Mouse (Mus musculus) activated CD4-positive, CD25-positive, alpha-beta regulatory T cell, adult 4 months (primary cell): ENCODE results near the gene Hcst. TPM values are rescaled to one million over a fixed set of nuclear protein-coding genes. Genes with fewer than 3 reads are reported as not detected.

Experiments used
- ATAC-seq: one replicate; pipeline ENCODE4 v1.8.0; 2017
- polyA plus RNA-seq, 2 experiments: library from polyadenylated mRNA; unstranded; fragments of 100-300 nt; shearing (Covaris generic); gene quantifications; one replicate each; pipeline ENCODE4 v1.2.1; 2017

Gene Hcst
- 100 to 1,000 TPM; 433 to 632 TPM for polyA plus RNA-seq

DNA sequence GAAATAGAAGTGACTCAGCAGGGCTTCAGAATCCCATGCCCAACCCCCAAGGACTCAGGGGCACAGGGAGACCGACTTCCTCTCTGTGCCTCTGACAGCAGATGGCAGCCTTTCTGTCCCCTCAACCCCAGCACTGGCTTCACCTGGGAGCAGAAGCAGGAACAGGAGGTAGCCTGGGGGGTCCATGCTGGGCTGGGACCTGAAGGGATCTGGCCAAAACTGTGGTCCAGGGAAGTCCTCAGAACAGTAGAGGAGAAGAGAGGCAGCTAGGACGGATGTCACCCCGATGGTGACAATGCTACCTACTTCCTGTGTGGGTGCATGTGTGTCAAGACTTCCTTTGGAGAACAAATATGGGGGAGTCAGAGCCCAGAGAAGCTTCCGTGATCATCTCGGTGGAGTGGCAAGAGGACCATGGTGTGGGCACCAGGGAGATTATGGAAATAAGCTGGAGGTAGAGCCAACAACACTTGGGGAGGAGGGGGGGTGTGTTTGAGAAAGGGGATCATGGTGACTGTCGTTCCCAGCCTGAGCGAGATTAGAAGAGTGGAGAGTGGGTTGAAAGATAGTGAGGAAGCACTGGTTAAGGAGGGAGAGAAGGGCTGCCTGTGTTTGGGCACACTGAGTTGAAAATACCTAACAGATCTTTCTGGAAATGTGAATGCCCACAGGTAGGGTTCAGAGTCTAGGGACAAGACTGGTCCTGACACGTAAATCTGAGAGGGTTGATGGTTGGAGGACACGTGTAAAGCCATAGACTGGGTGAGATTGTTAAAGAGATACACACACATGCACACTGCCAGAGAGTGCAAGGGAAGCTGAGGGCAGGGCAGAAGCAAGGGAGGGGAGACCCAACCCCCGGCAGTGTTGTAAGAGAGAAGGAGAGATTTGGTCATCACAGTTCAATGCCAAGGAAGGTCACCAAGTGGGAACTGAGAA lies at the start of gene Hcst:
Gene Hcst (minus strand): TSS at position 294 of the 939 bp plus-strand sequence.
- ATAC-seq: peak; percentile 40

DNA sequence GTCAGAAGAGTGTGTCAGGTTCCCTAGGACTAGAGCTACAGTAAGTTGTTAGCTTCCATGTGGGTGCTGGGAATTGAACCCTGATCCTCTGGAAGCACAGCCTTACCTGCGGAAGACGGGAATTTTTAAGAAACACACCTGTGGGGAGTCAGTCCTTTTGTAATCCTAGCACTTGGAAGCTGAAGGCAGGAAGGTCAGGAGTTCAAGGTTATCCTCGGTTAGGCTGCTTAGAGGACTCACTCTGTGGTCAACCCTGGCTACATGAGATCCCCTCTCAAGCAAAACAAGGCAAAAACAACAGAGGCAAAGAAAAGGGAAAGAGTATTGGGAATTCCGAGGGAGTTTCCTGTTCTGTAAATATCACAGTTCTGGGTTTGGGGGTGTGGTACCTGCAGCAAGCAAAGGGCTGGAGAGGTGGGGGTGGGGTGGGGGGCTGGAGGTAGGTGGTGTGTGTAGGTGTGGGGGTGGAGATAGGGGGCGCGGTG lies 45.2 kb upstream of the Hcst start:
- ATAC-seq: no peak

DNA sequence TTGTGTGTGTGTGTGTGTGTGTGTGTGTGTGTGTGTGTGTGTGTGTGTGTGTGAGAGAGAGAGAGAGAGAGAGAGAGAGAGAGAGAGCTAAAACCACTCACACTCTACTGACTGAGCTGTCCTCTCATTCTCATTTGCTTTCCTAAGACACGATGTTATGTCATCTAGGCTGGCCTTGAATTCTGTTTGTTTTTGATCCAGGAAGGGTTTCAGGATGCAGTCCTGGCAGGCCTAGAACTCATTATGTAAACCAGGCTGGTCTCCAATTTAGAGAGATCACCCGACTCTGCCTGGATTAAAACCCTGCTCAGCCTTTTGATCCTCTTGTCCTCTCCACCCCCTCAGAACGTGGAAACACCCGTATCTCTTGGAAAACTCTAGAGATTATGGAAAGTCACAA lies 44.3 kb upstream of the Hcst start:
- no peak for ATAC-seq

DNA sequence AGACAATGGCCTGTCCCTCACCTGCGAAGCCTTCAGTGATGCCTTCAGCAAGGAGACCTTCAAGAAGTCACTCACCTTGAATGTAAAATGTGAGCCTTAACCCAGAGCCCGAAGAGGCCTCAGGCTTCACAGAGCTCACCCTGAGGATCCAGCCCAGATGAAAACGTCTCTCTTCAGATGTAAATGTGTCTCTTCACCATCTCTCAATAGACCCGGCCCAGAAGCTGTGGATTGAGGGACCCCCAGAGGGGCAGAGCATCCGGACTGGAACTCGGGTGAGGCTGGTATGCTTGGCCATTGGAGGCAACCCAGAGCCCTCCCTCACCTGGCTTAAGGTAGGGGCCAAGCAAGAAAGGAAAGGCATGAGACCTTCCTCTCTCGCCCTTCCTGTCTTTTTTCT lies 43.9 kb upstream of the Hcst start:
- no peak for ATAC-seq

DNA sequence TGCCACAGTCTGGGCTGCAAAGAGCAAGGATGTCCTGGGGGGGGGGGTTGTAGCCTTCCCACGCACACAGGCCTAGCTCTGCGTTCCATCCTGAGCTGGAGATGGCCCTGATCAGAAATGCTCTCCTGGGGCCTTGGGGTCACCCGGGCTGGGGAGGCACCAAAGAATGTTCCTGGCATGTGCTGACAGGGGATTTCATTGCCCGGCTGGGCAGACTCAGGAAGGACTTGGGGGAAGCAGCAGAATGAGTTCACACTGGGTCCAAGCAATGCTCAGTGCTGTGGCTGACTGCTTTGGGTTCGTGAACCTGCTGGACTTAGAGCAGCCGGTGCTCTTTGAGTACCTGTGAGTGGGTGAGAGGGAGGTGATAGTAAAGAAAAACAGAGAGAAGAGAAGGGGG lies 39.8 kb upstream of the Hcst start:
- ATAC-seq: no peak

DNA sequence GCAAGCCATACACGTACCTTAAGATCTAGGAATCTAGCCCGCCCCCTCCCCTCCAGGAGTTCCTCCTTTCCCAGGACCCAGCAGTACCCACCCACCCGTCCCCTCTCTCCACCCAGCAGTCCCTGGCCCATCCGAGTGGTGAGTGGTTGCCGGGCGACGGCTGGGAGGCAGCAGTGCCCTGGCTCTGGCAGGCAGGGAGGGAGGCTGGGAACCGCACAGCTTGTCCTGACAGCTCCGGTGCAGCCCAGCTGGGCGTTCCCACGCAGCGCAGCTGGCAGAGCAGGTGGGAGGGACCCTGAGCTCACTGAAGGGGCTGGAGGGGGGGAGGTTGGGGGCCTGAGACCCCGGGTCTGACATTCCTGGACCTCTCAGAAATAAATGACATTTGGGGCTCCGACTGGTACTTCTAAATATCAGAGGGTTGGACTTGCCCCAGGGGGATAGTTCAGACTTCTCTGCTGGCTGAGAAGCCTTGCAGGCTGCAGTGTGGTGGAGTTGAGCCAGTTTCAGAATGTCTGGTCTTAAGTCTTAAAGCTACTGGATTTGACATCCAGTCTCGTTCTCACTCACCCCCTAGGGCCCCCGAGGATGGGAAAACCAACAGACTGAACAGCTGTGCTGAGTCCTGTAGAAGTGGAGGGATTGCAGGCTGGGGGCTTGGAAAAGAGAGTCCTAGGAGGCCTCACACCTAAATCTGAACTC lies 38.1 kb upstream of the Hcst start, which contains the start of the genes Kirrel2 and Nphs1:
Gene Kirrel2 (minus strand): TSS at position 62 of the 702 bp plus-strand sequence.
Gene Nphs1 (plus strand): TSS at position 687 of the 702 bp plus-strand sequence.
- no peak for ATAC-seq

DNA sequence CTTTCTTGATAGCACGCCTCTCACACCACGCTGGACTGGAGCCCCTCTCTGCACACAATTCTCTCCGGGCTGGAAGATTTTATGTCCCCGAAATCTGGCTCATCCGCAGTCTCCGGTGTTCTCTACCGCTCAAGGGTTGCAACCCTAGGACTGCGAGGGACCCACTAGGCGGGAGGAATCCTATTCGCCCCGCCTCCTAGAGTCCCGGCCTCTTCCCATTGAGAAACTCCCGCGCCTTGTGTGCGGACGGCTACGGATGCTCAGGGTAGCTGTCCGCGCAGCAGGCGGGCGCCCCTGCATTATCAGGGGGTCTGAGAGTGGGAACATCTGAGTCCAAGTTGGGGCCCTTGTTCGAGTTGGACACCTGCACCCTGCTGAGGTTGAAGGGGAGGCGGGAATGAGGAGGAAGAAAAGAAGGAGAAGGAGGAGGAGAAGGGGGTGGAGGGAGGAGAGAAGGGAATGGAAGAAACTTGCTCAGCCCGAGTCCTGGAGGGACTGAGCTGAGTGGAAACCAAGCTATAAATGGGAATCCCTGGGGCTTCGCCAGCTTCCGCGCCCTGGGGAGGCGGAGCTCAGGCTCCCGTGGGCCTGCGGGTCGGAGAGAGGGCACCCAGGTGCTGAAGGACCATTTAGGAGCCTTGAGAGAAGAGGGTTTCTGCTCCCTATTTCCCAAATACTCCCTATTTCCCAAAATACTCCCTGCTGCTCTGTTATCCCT lies 37.4 kb upstream of the Hcst start:
- ATAC-seq: no peak

DNA sequence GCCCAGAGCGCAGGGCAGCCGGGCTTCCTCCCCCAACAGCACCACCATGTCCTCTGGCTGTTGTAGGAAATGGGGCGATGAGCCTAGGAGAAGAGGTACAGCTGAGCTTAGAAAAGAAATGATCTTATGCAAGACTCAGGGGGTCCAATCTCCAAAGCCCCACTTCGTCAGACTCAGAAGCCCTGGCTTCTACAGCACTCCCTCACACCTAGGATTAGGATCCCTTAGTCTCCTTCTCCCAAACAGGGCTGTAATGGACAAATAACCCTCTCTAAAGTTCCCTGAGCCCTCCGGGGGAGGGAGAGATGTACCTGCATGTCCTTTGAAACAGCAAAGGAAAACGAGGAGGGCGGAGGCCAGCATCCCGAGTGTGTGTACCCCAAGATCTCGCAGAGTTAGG lies 36.8 kb upstream of the Hcst start:
- ATAC-seq: no peak

DNA sequence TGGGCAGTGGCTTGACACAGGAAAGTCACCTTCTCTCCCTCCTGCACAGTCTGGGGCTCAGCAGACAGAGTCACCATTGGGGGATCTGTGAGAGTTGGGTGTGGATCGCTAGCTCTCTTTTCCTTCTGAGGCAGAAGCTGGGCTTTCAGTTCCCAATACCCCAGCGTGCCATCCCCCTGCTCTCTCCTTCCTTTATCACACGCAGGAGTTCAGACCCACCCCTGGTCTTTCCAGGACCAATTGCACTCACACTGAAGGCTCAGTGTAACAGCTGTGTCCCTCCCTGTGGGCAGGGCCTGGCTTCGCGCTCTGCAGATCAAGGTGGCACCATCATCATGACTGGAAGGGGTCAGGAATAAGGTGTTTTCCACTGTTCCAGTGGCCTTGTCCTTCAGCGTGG lies 34.6 kb upstream of the Hcst start:
- ATAC-seq: no peak

DNA sequence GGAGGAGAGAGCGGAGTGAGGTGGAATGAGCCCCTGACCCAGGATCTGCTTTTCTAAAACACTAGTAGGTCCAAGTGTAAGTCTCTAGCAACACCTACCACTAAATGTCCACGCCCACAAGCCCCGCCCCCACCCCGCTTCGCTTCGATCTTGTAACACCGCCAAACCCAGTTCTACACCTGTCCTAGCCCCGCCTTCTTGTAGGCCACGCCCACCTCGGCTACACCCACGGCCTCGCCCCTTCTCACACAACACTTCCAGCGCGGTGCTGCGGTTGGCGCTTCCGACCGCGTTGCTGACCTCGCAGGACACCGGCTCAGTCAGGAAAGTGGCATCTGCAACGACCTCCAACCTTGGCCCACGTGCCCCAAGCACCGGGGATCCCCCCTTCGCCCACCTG lies 34.1 kb upstream of the Hcst start:
- peak; percentile 66 for ATAC-seq

DNA sequence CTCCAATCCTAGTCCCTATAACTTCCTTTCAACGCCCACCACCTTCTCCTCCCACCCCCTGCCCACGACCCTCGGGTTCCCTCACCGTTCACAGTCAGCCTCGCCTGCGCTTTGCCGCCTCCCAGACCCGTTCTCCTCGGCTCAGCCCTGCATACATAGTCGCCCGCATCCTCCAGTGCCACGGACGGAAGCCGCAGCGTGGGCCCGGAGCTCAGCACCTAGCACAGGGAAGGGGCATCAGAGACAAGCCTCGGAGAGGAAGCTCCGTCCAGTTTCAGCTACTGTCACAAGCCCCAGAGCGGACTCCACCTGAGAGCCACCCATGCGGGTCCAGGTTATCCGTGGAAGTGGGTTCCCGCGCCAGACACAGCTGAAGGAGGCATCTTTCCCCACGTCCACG lies 33.7 kb upstream of the Hcst start:
- ATAC-seq: no peak

DNA sequence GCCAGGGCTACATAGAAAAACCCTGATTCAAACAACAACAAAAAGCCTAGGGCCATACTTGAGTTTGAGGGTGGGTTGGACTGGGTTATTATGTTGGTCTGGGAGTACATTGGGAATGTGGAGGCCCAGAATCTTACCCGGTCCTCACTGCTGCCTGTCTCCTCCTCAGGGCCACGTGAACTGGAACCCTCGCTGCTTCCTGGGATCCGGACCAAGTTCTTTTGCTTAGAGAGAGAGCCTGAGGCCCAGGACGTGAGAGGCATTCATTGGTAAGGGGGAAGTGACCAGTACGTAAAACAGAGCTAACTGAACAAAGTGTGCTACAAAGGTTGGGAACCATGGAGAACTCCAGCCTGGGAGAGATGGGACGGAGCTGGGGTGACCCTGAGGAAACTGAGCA lies 30.6 kb upstream of the Hcst start:
- no peak for ATAC-seq

DNA sequence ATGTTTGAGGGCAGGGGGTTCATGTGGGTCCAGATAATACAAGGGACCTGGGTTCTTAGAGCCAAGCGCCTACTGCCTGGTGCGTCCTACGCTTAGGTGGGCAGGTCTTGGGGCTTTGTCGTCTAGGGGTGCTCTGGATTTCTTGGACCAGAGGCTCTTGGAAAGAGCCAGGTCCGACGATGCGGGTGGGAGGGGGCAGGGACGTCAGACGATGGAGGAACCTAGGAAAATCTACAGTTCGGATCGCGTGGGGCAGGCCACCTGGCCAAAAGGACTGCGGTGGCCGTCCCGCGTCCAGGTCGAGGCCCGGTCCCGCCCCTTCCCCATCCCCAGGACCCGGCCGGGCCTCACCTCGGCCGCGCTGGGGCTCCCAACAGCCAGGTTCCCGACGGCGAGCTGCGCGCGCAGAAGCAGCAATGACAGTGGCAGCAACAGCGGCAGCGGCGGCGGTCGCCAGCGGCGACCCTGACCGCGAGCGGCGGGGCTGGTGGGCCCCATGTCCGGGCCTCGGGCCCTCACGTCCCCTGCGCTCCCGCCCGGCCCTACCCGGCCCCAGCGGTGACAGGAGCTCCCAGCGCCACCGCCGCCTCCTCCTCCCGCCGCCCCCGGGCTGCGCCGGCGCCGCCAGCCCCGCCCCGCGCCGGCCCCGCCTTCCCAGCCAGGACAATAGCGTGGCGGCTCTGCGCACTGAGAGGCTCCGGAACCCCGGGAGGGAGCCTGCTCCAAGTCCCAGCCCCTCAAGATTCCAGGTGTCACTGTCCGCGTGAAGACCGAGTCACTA lies 25.5 kb upstream of the Hcst start, which contains the start of gene Aplp1:
Gene Aplp1 (minus strand): TSS at position 565 of the 781 bp plus-strand sequence.
- peak; percentile 55 for ATAC-seq

DNA sequence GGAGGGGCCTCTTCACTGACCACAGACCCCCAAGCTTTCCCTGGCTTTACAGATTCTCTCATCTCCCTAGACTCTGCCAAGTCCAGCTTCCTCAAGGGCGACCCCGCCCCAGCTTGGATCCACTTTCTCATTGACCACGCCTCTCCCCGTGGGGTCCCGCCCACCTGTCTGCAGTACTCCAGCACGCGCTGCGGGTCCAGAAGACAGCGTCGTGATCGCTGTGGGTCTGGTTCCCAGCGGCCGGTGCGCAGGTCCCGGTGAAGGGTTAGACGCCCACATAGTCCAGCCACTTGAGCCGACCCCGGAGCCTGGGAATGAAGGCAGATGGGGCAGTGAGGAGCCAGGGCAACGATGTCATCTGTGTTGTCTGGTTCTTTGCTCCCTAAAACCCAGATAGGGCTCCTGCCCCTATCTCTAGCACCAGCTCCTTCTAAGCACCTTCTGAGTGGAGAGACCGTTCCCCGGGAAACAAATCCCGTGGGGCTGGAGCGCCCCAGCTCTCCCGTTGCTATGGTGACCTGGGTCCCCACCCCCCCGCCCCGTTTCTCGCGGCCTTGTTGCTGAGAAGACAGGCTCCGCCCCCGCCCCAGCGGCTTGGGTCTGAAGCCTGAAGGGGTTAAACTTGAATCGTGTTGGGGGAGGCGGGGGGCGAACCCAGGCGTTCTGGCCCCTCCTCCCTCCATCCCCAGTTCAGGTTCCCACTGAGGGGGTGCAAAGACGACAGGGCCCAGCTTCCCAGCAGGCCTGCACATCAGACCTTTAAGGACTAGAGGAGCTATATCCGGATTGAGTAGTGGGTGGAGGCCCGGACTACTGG lies 24.7 kb upstream of the Hcst start:
- no peak for ATAC-seq

DNA sequence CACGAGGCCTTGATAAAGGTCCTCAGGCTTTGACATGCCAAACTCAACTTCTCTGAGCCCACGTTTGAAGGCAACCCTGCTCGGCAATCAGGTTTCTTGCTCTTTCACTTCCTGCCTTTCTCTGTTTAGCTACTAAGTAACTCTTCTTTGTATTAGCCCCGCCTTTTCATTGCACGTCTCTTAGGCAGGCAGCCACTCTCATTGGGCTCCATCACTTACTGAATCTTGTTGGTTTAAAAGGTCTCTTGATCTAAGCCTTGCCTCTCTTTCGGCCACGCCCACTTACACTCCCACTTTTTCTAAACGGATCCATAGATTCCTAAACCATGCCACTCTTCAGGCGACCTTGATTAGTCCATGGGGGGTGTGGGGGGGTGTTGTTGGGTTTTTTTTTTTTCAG lies 24.0 kb upstream of the Hcst start:
- ATAC-seq: peak; percentile 44

DNA sequence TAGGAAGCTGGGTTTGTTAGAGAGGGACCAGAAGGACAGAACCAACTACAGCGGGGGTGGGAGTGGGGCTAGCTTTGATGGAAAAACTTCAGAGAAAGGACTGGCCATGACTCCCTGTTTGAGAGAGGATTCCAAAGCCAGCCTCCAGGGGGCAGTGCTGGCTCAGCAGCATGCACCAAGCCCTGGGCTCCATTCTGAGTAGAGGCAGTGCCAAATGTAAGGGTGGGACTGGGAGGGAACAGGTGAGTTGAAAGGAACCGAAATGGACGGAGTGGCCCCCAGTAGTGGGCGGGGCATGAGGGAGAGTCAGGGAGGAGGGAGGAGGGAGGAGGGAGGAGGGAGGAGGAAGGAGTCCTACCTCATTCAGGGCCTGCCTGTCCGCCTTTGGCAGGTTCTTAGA lies 21.0 kb upstream of the Hcst start:
- peak; percentile 33 for ATAC-seq

DNA sequence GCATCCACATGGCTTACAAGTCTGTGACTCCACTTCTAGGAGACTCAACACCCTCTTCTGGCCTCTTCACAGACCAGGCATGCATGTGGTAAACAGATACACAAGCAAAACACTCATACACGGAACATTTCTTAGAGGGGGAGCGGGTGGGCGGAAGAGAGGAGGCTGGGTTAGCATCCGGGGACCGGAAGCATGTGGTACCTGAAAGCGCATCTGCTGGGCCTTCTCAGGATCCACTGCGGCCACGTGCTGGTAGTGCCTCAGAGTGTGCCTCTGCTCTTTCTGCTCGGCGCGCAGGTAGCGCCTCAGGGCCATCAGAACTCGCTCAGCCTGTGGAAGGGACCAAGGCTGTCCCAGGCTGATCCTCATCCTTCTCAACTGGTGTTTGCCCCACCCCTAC lies 20.1 kb upstream of the Hcst start:
- peak; percentile 41 for ATAC-seq

DNA sequence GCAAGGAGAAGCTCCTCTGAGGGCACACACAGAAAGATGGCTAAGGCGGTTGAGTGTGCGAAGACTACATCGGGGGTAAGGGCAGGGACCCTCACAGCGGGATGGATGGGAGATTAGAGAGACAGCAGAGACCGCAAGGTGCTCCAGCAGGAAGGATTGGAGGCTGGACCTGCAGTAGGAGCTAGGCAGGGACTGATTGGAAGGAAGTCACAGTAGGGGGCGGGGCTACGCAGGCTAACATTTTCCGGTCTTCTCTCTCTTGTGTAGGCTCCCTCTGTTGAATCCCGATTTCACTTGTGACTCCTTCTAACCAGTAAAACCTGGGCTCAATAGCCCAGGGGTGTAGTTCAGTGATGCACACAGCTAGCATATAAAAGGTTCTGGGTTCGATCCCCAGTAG lies 17.2 kb upstream of the Hcst start:
- ATAC-seq: peak; percentile 32

DNA sequence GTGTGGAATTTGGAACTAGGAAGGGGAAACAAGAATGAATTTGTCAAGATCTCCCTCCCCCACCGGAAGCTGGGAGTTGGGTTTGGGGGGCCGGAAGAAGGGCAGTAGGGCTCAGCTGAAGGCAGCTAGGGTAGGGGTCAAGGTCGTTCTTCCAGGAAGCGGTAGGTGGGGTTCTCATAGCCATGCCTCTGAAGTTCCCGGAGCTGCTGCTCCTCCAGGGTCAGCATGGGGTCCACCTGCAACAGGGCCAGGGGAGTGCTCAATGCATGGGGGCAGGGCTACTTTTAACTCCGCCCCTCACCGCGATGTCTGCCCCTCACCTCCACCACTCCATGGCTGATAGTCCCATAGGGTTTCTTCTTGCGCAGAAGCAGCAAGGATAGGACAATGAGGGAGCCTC lies 15.5 kb upstream of the Hcst start:
- no peak for ATAC-seq

DNA sequence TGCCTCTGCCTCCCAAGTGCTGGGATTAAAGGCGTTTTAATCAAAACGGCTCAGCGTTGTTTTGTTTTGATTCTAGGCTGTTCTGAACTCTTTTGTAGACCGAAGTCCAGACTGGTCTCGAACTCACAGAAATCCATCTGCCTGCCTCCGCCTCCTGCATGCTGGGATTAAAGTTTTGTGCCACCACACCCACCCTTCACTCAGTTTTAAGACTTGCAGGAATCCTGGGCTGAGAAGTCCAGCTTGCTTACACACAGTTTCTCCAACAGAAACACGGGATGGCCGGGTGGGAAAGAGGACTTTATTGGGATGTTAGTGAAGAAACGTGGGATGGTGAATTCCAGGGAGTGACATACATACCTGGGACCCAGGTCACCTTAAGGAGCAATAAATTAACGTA lies 15.0 kb upstream of the Hcst start:
- ATAC-seq: no peak

DNA sequence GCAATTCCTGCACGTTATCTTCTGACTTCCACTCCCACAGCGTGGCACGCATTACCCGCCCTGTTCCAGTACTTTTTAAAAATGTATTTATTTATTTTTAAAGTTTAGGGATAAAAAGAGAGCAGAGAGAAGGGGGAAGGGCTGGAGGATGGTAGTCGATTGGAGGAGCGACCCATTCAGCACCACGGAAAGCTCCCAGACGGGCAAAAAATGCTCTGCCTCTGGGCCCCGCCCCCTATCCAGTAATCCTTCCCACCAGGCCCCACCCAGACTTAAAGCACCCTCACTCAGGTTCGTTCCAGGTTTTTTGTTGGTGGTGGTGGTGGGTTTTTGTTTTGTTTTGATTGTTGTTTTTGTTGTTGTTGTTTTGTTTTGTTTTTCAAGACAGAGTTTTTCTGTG lies 14.6 kb upstream of the Hcst start:
- no peak for ATAC-seq
